In genomic region chr7:126946530-126946929, GRCm38 (mm10) we compare ENCODE assay signal across 9 mouse cellular contexts. TPM values are rescaled to one million over a fixed set of nuclear protein-coding genes. Genes with fewer than 3 reads are reported as not detected.
A peak's percentile ranks its signal among the peaks of the same experiment; 100 is the strongest.
DNase-seq lines count a peak whose midpoint lies in the region; ATAC-seq lines count a peak whose summit lies in the region.
"Had no signal": no experiment of that assay in that cellular context is flagged by ENCODE, and none has a peak within 500 bp of the region (broad histone marks: within the 10 kb centered on the region; RNA-seq: fewer than 3 reads in every experiment).

No protein-coding gene starts in this region.

- peaks cover 27% of the 10 kb centered on the region for H3K36me3 ChIP-seq in heart, embryonic 12.5 days
- peaks cover 7% of the 10 kb centered on the region; the same call in 1 of the 2 replicates for H3K36me3 ChIP-seq in midbrain, embryonic 11.5 days (ENCODE audit: control insufficient read depth, insufficient read depth, low read length)
- peaks cover 19% of the 10 kb centered on the region for H3K36me3 ChIP-seq in midbrain, embryonic 16.5 days (ENCODE audit: control insufficient read depth, insufficient read depth, low read length)

- no peak overlapping the region for H3K27ac ChIP-seq in heart, embryonic 12.5 days (ENCODE audit: poor library complexity, severe bottlenecking)
- H3K27ac ChIP-seq in midbrain, embryonic 11.5 days (ENCODE audit: low read depth, low read length), result no peak overlapping the region
- H3K27ac ChIP-seq in midbrain, embryonic 16.5 days (ENCODE audit: low read length), result no peak overlapping the region
- H3K27ac ChIP-seq: neural tube, embryonic 13.5 days had no signal

- no peaks in the 10 kb centered on the region for H3K9me3 ChIP-seq in heart, embryonic 12.5 days (replicated peaks)
- H3K9me3 ChIP-seq in midbrain, embryonic 11.5 days (ENCODE audit: control insufficient read depth, low read length), result no peaks in the 10 kb centered on the region
- H3K9me3 ChIP-seq in midbrain, embryonic 16.5 days (replicated peaks; ENCODE audit: control insufficient read depth, low read length, poor library complexity, severe bottlenecking), result no peaks in the 10 kb centered on the region
- H3K9me3 ChIP-seq: neural tube, embryonic 13.5 days had no signal

- no peak overlapping the region for H3K4me2 ChIP-seq in heart, embryonic 12.5 days
- H3K4me2 ChIP-seq in midbrain, embryonic 11.5 days, result no peak overlapping the region
- H3K4me2 ChIP-seq in midbrain, embryonic 16.5 days (ENCODE audit: low read length), result no peak overlapping the region
- H3K4me2 ChIP-seq: neural tube, embryonic 13.5 days had no signal

- no peak for ATAC-seq in heart, embryonic 12.5 days (ENCODE audit: insufficient number of reproducible peaks, low FRiP score)
- ATAC-seq in midbrain, embryonic 11.5 days (ENCODE audit: low FRiP score), result no peak
- no peak for ATAC-seq in midbrain, embryonic 16.5 days

- no peak overlapping the region for H3K9ac ChIP-seq in heart, embryonic 12.5 days
- no peak overlapping the region for H3K9ac ChIP-seq in midbrain, embryonic 11.5 days (ENCODE audit: low read length)
- no peak overlapping the region for H3K9ac ChIP-seq in midbrain, embryonic 16.5 days (ENCODE audit: low read depth, low read length)
- H3K9ac ChIP-seq: neural tube, embryonic 13.5 days had no signal

- H3K4me3 ChIP-seq in heart, embryonic 12.5 days, result no peak overlapping the region
- no peak overlapping the region for H3K4me3 ChIP-seq in midbrain, embryonic 11.5 days (ENCODE audit: low read depth, low read length)
- H3K4me3 ChIP-seq in midbrain, embryonic 16.5 days (ENCODE audit: low read depth, low read length), result no peak overlapping the region
- H3K4me3 ChIP-seq: neural tube, embryonic 13.5 days had no signal

- H3K27me3 ChIP-seq in heart, embryonic 12.5 days (replicated peaks), result peaks cover 29% of the 10 kb centered on the region
- peaks cover 16% of the 10 kb centered on the region for H3K27me3 ChIP-seq in midbrain, embryonic 11.5 days (ENCODE audit: control insufficient read depth, insufficient read depth, low read length)
- H3K27me3 ChIP-seq in midbrain, embryonic 16.5 days (ENCODE audit: control insufficient read depth, insufficient read depth, low read depth, low read length), result no peaks in the 10 kb centered on the region

- WGBS in heart, embryonic 12.5 days, result 46% methylated on average over 3 of the region's 3 CpGs
- WGBS in midbrain, embryonic 11.5 days, result 44% methylated on average over 3 of the region's 3 CpGs
- 41% methylated on average over 3 of the region's 3 CpGs for WGBS in midbrain, embryonic 16.5 days

- DNase-seq in heart, adult 18-20 months, result peak; percentile 18 to 37
- peak; percentile 84 for DNase-seq in midbrain, embryonic 11.5 days (ENCODE audit: low spot score, missing footprints)
- peak; percentile 72 for DNase-seq in ZHBTc4 (ENCODE audit: low read depth, low spot score)
- peak; percentile 67 for DNase-seq in induced T-regulatory cell, adult 2 months (ENCODE audit: low read depth)
- DNase-seq in thymus, postnatal 10 days (ENCODE audit: low spot score in 2 of 2), result peak; percentile 16 to 51
- no peak for DNase-seq in yolk sac, embryonic 10.5 days (ENCODE audit: low spot score)

- H3K4me1 ChIP-seq in heart, embryonic 12.5 days (replicated peaks), result peaks cover 14% of the 10 kb centered on the region
- peaks cover 11% of the 10 kb centered on the region for H3K4me1 ChIP-seq in midbrain, embryonic 11.5 days (ENCODE audit: control insufficient read depth, insufficient read depth, low read length)
- H3K4me1 ChIP-seq in midbrain, embryonic 16.5 days (ENCODE audit: control insufficient read depth, insufficient read depth, low read length), result peaks cover 23% of the 10 kb centered on the region

RNA-seq across cellular contexts. Expression of gene Asphd1, which starts 2.9 kb away (rescaled TPM):
- total RNA-seq in heart, adult 18-20 months (2021), result not detected
- not detected in 2 replicates for polyA plus RNA-seq in heart, embryonic 12.5 days (2016; fragmentation: Nextera tagmentation; extraction: Ambion mirVana)
- polyA plus RNA-seq in midbrain, embryonic 11.5 days (2014; fragmentation: Nextera tagmentation; extraction: Ambion mirVana), result 1.2 and 1.5 TPM in 2 replicates
- polyA plus RNA-seq in midbrain, embryonic 16.5 days (2015; fragmentation: Nextera tagmentation; extraction: Ambion mirVana), result 10.4 TPM in 2 replicates

RNA-seq across cellular contexts. Expression of gene Sez6l2, which starts 3.8 kb away (rescaled TPM):
- 1 to 10 TPM; 5.5 to 6.2 TPM for total RNA-seq in heart, adult 18-20 months (2021)
- 0.11 TPM in 1 of 2 replicates, not detected in the other for polyA plus RNA-seq in heart, embryonic 12.5 days (2016; fragmentation: Nextera tagmentation; extraction: Ambion mirVana)
- polyA plus RNA-seq in midbrain, embryonic 11.5 days (2014; fragmentation: Nextera tagmentation; extraction: Ambion mirVana), result 7.8 and 9.9 TPM in 2 replicates
- 44.6 and 50.2 TPM in 2 replicates for polyA plus RNA-seq in midbrain, embryonic 16.5 days (2015; fragmentation: Nextera tagmentation; extraction: Ambion mirVana)

RNA-seq across cellular contexts. Expression of gene Kctd13, which starts 17.9 kb away (rescaled TPM):
- 1 to 10 TPM; 7.4 to 7.5 TPM for total RNA-seq in heart, adult 18-20 months (2021)
- 16.1 and 17.3 TPM in 2 replicates for polyA plus RNA-seq in heart, embryonic 12.5 days (2016; fragmentation: Nextera tagmentation; extraction: Ambion mirVana)
- polyA plus RNA-seq in midbrain, embryonic 11.5 days (2014; fragmentation: Nextera tagmentation; extraction: Ambion mirVana), result 26.5 and 26.8 TPM in 2 replicates
- polyA plus RNA-seq in midbrain, embryonic 16.5 days (2015; fragmentation: Nextera tagmentation; extraction: Ambion mirVana), result 135 and 140 TPM in 2 replicates

RNA-seq across cellular contexts. Expression of gene Tmem219, which starts 23.8 kb away (rescaled TPM):
- 10 to 100 TPM; 10.4 to 10.6 TPM for total RNA-seq in heart, adult 18-20 months (2021)
- polyA plus RNA-seq in heart, embryonic 12.5 days (2016; fragmentation: Nextera tagmentation; extraction: Ambion mirVana), result 17.6 and 19.9 TPM in 2 replicates
- polyA plus RNA-seq in midbrain, embryonic 11.5 days (2014; fragmentation: Nextera tagmentation; extraction: Ambion mirVana), result 25.6 and 26.5 TPM in 2 replicates
- polyA plus RNA-seq in midbrain, embryonic 16.5 days (2015; fragmentation: Nextera tagmentation; extraction: Ambion mirVana), result 33.2 and 34.0 TPM in 2 replicates

RNA-seq across cellular contexts. Expression of gene Cdipt, which starts 29.2 kb away (rescaled TPM):
- total RNA-seq in heart, adult 18-20 months (2021), result 10 to 100 TPM; 43.2 to 45.2 TPM
- 70.2 and 75.5 TPM in 2 replicates for polyA plus RNA-seq in heart, embryonic 12.5 days (2016; fragmentation: Nextera tagmentation; extraction: Ambion mirVana)
- 66.4 and 67.4 TPM in 2 replicates for polyA plus RNA-seq in midbrain, embryonic 11.5 days (2014; fragmentation: Nextera tagmentation; extraction: Ambion mirVana)
- 132 and 141 TPM in 2 replicates for polyA plus RNA-seq in midbrain, embryonic 16.5 days (2015; fragmentation: Nextera tagmentation; extraction: Ambion mirVana)
